Mouse (Mus musculus) embryonic facial prominence, embryonic 12.5 days (tissue): ENCODE data around the gene Wdr35. TPM values are rescaled to one million over a fixed set of nuclear protein-coding genes. Genes with fewer than 3 reads are reported as not detected.

Experiments
- ATAC-seq: fragments of 200-750 bp; cut with Nextera tagmentation; 2 replicates; pipeline ENCODE4 v1.8.0; 2017; ENCODE audit not compliant: insufficient number of reproducible peaks, insufficient read depth, low FRiP score, low TSS enrichment
- H3K27ac ChIP-seq: fragments of 300-500 bp; sonication (generic); 2 replicates; pipeline ENCODE4 v1.5.1; 2016; ENCODE audit warnings: mild to moderate bottlenecking
- H3K27me3 ChIP-seq: fragments of 300-500 bp; sonication (generic); 2 replicates; pipeline ENCODE4 v1.6.1; 2016; ENCODE audit warnings: mild to moderate bottlenecking, moderate library complexity
- H3K36me3 ChIP-seq: fragments of 300-500 bp; sonication (generic); 2 replicates; pipeline ENCODE4 v1.6.1; 2016; ENCODE audit warnings: mild to moderate bottlenecking
- H3K4me1 ChIP-seq: fragments of 300-500 bp; sonication (generic); 2 replicates; pipeline ENCODE4 v1.6.1; 2016
- H3K4me2 ChIP-seq: fragments of 300-500 bp; sonication (generic); replicated peaks from 2 replicates; pipeline ENCODE4 v1.6.1; 2016; ENCODE audit warnings: mild to moderate bottlenecking, moderate library complexity
- H3K4me3 ChIP-seq: fragments of 300-500 bp; sonication (generic); 2 replicates; pipeline ENCODE4 v1.5.1; 2016; ENCODE audit warnings: mild to moderate bottlenecking
- H3K9ac ChIP-seq: fragments of 300-500 bp; sonication (generic); 2 replicates; pipeline ENCODE4 v1.6.1; 2016; ENCODE audit warnings: mild to moderate bottlenecking, moderate library complexity
- H3K9me3 ChIP-seq: fragments of 300-500 bp; sonication (generic); 2 replicates; pipeline ENCODE4 v1.6.1; 2016; ENCODE audit warnings: mild to moderate bottlenecking, moderate library complexity
- WGBS: fragments of 180-500 bp; shearing (Covaris S2); methylation state at CpG from one replicate; pipeline ENCODE4 v1.1.7; 2016; 5-methylcytosine and 5-hydroxymethylcytosine counted together
- polyA plus RNA-seq: library from polyadenylated mRNA; unstranded; fragments of >200 nt; fragmentation: Nextera tagmentation; extraction: Ambion mirVana; gene quantifications from 2 replicates; pipeline ENCODE4 v1.2.1, GENCODE M21; 2016

Wdr35 gene
- polyA plus RNA-seq, 1 experiment from 2014 or later = 27.1 TPM

- Histone ChIP-seq H3K4me1 (peaks cover 11% of the 10 kb centered on the region; the same call in 1 of the 2 replicates), H3K9me3 (no peaks in the 10 kb centered on the region), H3K4me2 (peak within 1 kb of the TSS; percentile 95), H3K36me3 (no peaks in the 10 kb centered on the region), H3K4me3 (peak within 1 kb of the TSS; percentile 45), H3K9ac (peak within 1 kb of the TSS; percentile 57), H3K27ac (no peak within 1 kb of the TSS), H3K27me3 (no peaks in the 10 kb centered on the region)
- peak; percentile 67; the same call in 1 of the 2 replicates for ATAC-seq
- 1% methylated on average over 42 of the region's 42 CpGs for WGBS
Observed at GRCm38 (mm10) chr12:8947714-8948464, 25.8 kb upstream of the Wdr35 start, which contains the start of gene Matn3. Gene Matn3 (plus strand): TSS chr12:8947929.

- H3K9ac ChIP-seq = no peak overlapping the region
- 34% methylated on average over 10 of the region's 10 CpGs for WGBS
- no peaks in the 10 kb centered on the region for H3K36me3 ChIP-seq
- no peaks in the 10 kb centered on the region for H3K27me3 ChIP-seq
- H3K4me1 ChIP-seq = 0 out of 2 replicates have a peak, but pooled peaks cover 3% of the 10 kb centered on the region
- H3K27ac ChIP-seq = no peak overlapping the region
- H3K4me3 ChIP-seq = no peak overlapping the region
- H3K4me2 ChIP-seq = no peak overlapping the region
- no peaks in the 10 kb centered on the region for H3K9me3 ChIP-seq
- no peak for ATAC-seq
Observed at GRCm38 (mm10) chr12:8953136-8953535, 20.6 kb upstream of the Wdr35 start.

GRCm38 (mm10) chr12:8954161-8954561 is 19.5 kb upstream of the Wdr35 start:
- WGBS = 47% methylated on average over 9 of the region's 9 CpGs
- H3K27me3 ChIP-seq = no peaks in the 10 kb centered on the region
- ATAC-seq = no peak
- H3K4me3 ChIP-seq = no peak overlapping the region
- no peaks in the 10 kb centered on the region for H3K36me3 ChIP-seq
- no peaks in the 10 kb centered on the region for H3K9me3 ChIP-seq
- no peak overlapping the region for H3K9ac ChIP-seq
- 0 out of 2 replicates have a peak overlapping the region, but pooled peaks have one; percentile 47 for H3K27ac ChIP-seq
- H3K4me1 ChIP-seq = no peaks in the 10 kb centered on the region
- H3K4me2 ChIP-seq = no peak overlapping the region

- Histone ChIP-seq H3K27me3 (no peaks in the 10 kb centered on the region), H3K4me2 (no peak overlapping the region), H3K27ac (no peak overlapping the region), H3K4me3 (no peak overlapping the region), H3K9me3 (no peaks in the 10 kb centered on the region), H3K36me3 (no peaks in the 10 kb centered on the region), H3K4me1 (no peaks in the 10 kb centered on the region), H3K9ac (no peak overlapping the region)
- 70% methylated on average over 9 of the region's 9 CpGs for WGBS
- ATAC-seq = no peak
Observed at GRCm38 (mm10) chr12:8961607-8962316, 11.9 kb upstream of the Wdr35 start.

- Histone ChIP-seq H3K4me3 (no peak overlapping the region), H3K4me1 (peaks cover 4% of the 10 kb centered on the region; the same call in 1 of the 2 replicates), H3K36me3 (no peaks in the 10 kb centered on the region), H3K9ac (no peak overlapping the region), H3K9me3 (no peaks in the 10 kb centered on the region), H3K27me3 (no peaks in the 10 kb centered on the region), H3K4me2 (no peak overlapping the region), H3K27ac (no peak overlapping the region)
- peak; percentile 84 for ATAC-seq
- WGBS = 13% methylated on average over 9 of the region's 9 CpGs
Observed at GRCm38 (mm10) chr12:8969828-8970227, 3.9 kb upstream of the Wdr35 start.

- Histone ChIP-seq H3K27ac (no peak overlapping the region), H3K4me2 (no peak overlapping the region), H3K9me3 (no peaks in the 10 kb centered on the region), H3K4me3 (no peak overlapping the region), H3K4me1 (peaks cover 4% of the 10 kb centered on the region; the same call in 1 of the 2 replicates), H3K27me3 (no peaks in the 10 kb centered on the region), H3K9ac (no peak overlapping the region), H3K36me3 (peaks cover 8% of the 10 kb centered on the region)
- ATAC-seq = no peak
- 90% methylated on average over 3 of the region's 3 CpGs for WGBS
Observed at GRCm38 (mm10) chr12:8975076-8975475, 1.4 kb downstream of the Wdr35 start.

GRCm38 (mm10) chr12:8993231-8993630 is 19.5 kb downstream of the Wdr35 start:
- Histone ChIP-seq H3K9me3 (no peaks in the 10 kb centered on the region), H3K4me3 (no peak overlapping the region), H3K4me2 (no peak overlapping the region), H3K27me3 (no peaks in the 10 kb centered on the region), H3K4me1 (no peaks in the 10 kb centered on the region), H3K9ac (no peak overlapping the region), H3K27ac (no peak overlapping the region), H3K36me3 (0 out of 2 replicates have a peak, but pooled peaks cover 3% of the 10 kb centered on the region)
- WGBS = 80% methylated on average over 8 of the region's 8 CpGs
- no peak for ATAC-seq

GRCm38 (mm10) chr12:8998318-8998717 is 24.6 kb downstream of the Wdr35 start:
- WGBS = 86% methylated on average over 4 of the region's 4 CpGs
- Histone ChIP-seq H3K9ac (no peak overlapping the region), H3K4me1 (no peaks in the 10 kb centered on the region), H3K9me3 (no peaks in the 10 kb centered on the region), H3K4me2 (no peak overlapping the region), H3K36me3 (0 out of 2 replicates have a peak, but pooled peaks cover 3% of the 10 kb centered on the region), H3K4me3 (no peak overlapping the region), H3K27ac (no peak overlapping the region), H3K27me3 (no peaks in the 10 kb centered on the region)
- ATAC-seq = no peak

GRCm38 (mm10) chr12:9002038-9002648 is 28.5 kb downstream of the Wdr35 start:
- H3K4me2 ChIP-seq = no peak overlapping the region
- no peak for ATAC-seq
- H3K4me1 ChIP-seq = no peaks in the 10 kb centered on the region
- H3K27ac ChIP-seq = no peak overlapping the region
- 9% methylated on average over 5 of the region's 5 CpGs for WGBS
- no peaks in the 10 kb centered on the region for H3K27me3 ChIP-seq
- 0 out of 2 replicates have a peak, but pooled peaks cover 1% of the 10 kb centered on the region for H3K36me3 ChIP-seq
- no peak overlapping the region for H3K9ac ChIP-seq
- no peak overlapping the region for H3K4me3 ChIP-seq
- no peaks in the 10 kb centered on the region for H3K9me3 ChIP-seq

GRCm38 (mm10) chr12:9007146-9007545 is 33.5 kb downstream of the Wdr35 start:
- Histone ChIP-seq H3K9me3 (no peaks in the 10 kb centered on the region), H3K4me2 (no peak overlapping the region), H3K4me3 (no peak overlapping the region), H3K4me1 (no peaks in the 10 kb centered on the region), H3K27ac (no peak overlapping the region), H3K36me3 (no peaks in the 10 kb centered on the region; the same call in 1 of the 2 replicates), H3K9ac (no peak overlapping the region), H3K27me3 (no peaks in the 10 kb centered on the region)
- WGBS = 63% methylated on average over 4 of the region's 4 CpGs
- ATAC-seq = no peak

GRCm38 (mm10) chr12:9007811-9008210 is 34.1 kb downstream of the Wdr35 start:
- H3K9me3 ChIP-seq = no peaks in the 10 kb centered on the region
- 89% methylated on average over 6 of the region's 6 CpGs for WGBS
- no peak for ATAC-seq
- no peak overlapping the region for H3K4me3 ChIP-seq
- H3K9ac ChIP-seq = no peak overlapping the region
- H3K4me1 ChIP-seq = no peaks in the 10 kb centered on the region
- H3K27me3 ChIP-seq = no peaks in the 10 kb centered on the region
- H3K4me2 ChIP-seq = no peak overlapping the region
- no peak overlapping the region for H3K27ac ChIP-seq
- peaks cover 2% of the 10 kb centered on the region; the same call in 1 of the 2 replicates for H3K36me3 ChIP-seq
